Mouse (Mus musculus) olfactory bulb, adult 2 months (tissue): ENCODE data around the gene Asic5. TPM values are rescaled to one million over a fixed set of nuclear protein-coding genes. Genes with fewer than 3 reads are reported as not detected.

Experiments
- H3K27ac ChIP-seq: fragments of 200-500 bp; 2 replicates; pipeline ENCODE4 v1.5.1; 2012; ENCODE audit warnings: low read depth, low read length; ENCODE audit not compliant: insufficient read depth
- H3K4me1 ChIP-seq: fragments of 200-500 bp; 2 replicates; pipeline ENCODE4 v1.6.1; 2012; ENCODE audit warnings: low read length; ENCODE audit not compliant: control insufficient read depth, insufficient read depth
- H3K4me3 ChIP-seq: fragments of 200-500 bp; 2 replicates; pipeline ENCODE4 v1.5.1; 2012; ENCODE audit warnings: mild to moderate bottlenecking, low read depth, low read length, moderate library complexity; ENCODE audit not compliant: insufficient read depth
- CTCF ChIP-seq: fragments of 200-500 bp; IDR thresholded peaks from 2 replicates; pipeline ENCODE4 v1.5.1; 2012; ENCODE audit warnings: low read depth, mild to moderate bottlenecking, low read length, moderate library complexity; ENCODE audit not compliant: insufficient read depth
- POLR2A ChIP-seq: fragments of 200-500 bp; IDR thresholded peaks from 2 replicates; pipeline ENCODE4 v1.6.1; 2012; ENCODE audit warnings: mild to moderate bottlenecking, low read depth, low read length, moderate library complexity; ENCODE audit not compliant: insufficient read depth
- WGBS: fragments of 180-500 bp; shearing (Covaris S2); methylation state at CpG from one replicate; pipeline ENCODE4 v1.1.7; 2018; 5-methylcytosine and 5-hydroxymethylcytosine counted together
- polyA plus RNA-seq: library from polyadenylated mRNA; stranded (reverse); fragments of >200 nt; gene quantifications from 2 replicates; pipeline ENCODE4 v1.2.4, GENCODE M21; 2012; ENCODE audit warnings: low replicate concordance; ENCODE audit not compliant: missing spikeins, insufficient read depth, insufficient read length

The Asic5 gene
- polyA plus RNA-seq, 1 experiment: not detected

DNA sequence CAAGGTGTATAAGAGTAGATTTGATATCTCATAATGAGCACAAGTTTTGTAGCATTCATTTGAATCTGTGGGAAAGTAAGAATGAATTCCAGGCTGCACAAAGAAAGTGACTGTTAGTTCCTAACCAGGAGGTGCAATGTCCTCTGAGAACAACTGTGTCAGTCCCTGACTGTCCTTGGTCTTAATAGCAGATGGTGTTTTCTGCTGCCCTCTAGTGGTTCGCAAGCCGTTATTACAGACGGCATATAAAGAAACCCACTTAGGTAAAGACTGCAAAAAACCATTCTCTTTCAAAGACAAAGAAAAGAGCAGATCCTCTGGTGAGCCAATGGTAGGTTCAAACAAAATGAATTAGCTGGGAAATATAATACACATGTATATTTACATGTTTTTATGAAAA is 47.1 kb downstream of the Asic5 start:
- TF ChIP-seq POLR2A (no peak), CTCF (no peak)
- 2% methylated on average over 3 of the region's 3 CpGs for WGBS

DNA sequence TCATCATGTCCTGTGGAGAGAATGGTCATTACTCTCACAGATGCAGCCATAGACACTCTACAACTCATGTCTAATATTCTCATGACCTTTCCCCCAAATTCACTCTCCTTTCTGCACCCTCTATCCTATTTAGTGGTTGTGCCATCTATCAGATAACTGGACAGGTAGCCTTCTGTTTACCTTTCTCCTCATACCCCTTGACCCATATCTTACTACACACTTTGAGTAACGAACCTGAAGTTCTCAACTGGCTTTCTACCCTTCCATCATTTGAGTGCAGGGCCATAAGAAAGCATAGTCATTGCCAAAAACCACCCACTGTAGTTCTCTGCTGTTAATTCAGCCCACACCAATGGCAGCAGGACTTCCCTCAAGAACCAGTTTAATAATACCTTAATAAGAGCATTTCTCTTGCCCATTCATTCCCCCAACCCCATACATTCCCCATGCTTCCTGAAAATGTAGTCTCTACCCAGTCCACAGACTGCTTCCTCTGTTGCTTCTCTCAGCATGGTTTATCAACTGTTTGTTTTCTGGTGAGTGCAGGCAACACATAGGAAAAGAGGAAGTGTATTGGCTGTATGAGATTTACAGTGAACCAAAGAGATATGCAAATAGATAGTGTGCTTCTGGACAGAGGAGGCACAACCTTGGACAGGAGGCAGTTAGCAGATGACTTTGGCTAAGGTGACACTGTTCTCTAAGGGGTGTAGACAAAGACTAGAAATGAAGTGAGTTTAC is 48.1 kb downstream of the Asic5 start:
- 69% methylated on average over 1 of the region's 1 CpGs for WGBS

More for the DNA sequence above, 47.1 kb downstream of the Asic5 start:
- Histone ChIP-seq H3K4me1 (no peaks in the 10 kb centered on the region), H3K4me3 (no peak overlapping the region), H3K27ac (no peak overlapping the region)

DNA sequence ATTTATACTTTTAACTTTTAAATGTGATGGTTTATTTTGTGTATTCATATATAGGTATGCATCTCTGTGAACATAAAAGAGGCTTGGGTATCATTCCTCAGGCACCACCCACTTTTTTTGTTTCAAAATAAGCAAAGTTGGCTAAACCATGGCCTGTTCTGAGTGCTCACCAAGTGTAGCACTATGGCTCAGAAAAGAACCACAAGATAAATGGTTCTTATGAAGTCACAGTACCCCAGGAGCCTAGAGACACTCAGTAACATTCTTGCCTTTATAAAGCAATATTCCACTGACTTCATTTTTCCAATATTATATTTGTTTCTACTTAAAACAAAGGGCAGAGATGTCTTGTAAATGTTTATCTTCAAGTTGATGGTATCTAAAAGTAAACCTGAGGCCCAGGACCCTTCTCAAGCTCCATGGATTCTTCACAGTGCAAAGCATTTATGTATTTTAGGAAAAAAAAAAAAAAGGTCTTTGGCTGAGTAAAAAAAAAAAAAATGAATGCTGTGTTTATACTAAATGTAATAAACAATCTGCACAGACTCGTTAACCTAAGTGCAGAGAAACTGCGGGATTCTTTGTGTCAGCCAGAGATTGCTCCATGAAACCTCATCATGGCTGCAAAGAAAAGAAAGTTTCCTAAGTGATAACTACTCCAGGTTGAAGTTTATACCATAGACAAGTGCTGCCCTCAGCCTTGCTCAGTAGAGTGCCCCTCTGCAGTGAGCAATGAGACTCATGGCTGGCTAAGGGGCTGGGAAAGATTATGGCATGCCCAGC is 54.4 kb downstream of the Asic5 start:
- TF ChIP-seq CTCF (no peak), POLR2A (no peak)
- Histone ChIP-seq H3K27ac (no peak overlapping the region), H3K4me1 (no peaks in the 10 kb centered on the region), H3K4me3 (no peak overlapping the region)
- 82% methylated on average over 2 of the region's 2 CpGs for WGBS

More for the DNA sequence above, 48.1 kb downstream of the Asic5 start:
- TF ChIP-seq POLR2A (no peak), CTCF (no peak)
- Histone ChIP-seq H3K4me3 (no peak overlapping the region), H3K27ac (no peak overlapping the region), H3K4me1 (no peaks in the 10 kb centered on the region)

DNA sequence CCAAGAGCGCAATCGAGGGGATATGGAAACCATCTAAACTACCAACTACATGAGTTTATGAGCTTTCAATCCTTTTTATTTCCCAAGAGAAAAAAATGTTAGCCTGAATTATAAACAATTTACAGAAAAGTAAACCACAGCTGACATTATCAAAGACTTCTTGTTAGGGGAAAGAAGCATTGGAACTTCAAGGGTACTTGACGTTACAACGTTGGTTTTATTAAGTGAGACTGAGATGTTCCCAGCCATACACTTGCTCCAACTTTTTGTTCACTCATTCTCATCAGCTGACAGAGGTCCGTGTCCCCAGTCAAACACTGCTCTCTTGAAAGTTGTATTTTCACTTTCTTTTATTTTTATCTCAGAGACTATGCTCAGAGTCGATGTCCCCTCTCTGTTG is 61.6 kb downstream of the Asic5 start:
- no peak for TF ChIP-seq CTCF
- no peak for TF ChIP-seq POLR2A
- WGBS: 82% methylated on average over 6 of the region's 6 CpGs
- H3K4me3 ChIP-seq: no peak overlapping the region
- H3K4me1 ChIP-seq: no peaks in the 10 kb centered on the region
- no peak overlapping the region for H3K27ac ChIP-seq

GRCm38 (mm10) chr3:82044902-82045301 is 62.8 kb downstream of the Asic5 start:
- Histone ChIP-seq H3K4me1 (no peaks in the 10 kb centered on the region), H3K27ac (no peak overlapping the region), H3K4me3 (no peak overlapping the region)
- TF ChIP-seq POLR2A: no peak
- no peak for TF ChIP-seq CTCF
- 80% methylated on average over 5 of the region's 5 CpGs for WGBS

GRCm38 (mm10) chr3:82046087-82046486 is 64.0 kb downstream of the Asic5 start:
- no peaks in the 10 kb centered on the region for H3K4me1 ChIP-seq
- WGBS: 86% methylated on average over 8 of the region's 8 CpGs
- no peak for TF ChIP-seq CTCF
- no peak for TF ChIP-seq POLR2A
- H3K27ac ChIP-seq: no peak overlapping the region
- no peak overlapping the region for H3K4me3 ChIP-seq

- Histone ChIP-seq H3K4me3 (no peak overlapping the region), H3K27ac (no peak overlapping the region), H3K4me1 (no peaks in the 10 kb centered on the region)
- TF ChIP-seq CTCF: no peak
- TF ChIP-seq POLR2A: no peak
- WGBS: 25% methylated on average over 8 of the region's 8 CpGs
These were observed 65.1 kb downstream of the Asic5 start for GRCm38 (mm10) chr3:82047100-82047753.

- TF ChIP-seq CTCF (no peak), POLR2A (no peak)
- Histone ChIP-seq H3K4me3 (no peak overlapping the region), H3K4me1 (no peaks in the 10 kb centered on the region)
These were observed 66.0 kb downstream of the Asic5 start for GRCm38 (mm10) chr3:82048078-82048477.

DNA sequence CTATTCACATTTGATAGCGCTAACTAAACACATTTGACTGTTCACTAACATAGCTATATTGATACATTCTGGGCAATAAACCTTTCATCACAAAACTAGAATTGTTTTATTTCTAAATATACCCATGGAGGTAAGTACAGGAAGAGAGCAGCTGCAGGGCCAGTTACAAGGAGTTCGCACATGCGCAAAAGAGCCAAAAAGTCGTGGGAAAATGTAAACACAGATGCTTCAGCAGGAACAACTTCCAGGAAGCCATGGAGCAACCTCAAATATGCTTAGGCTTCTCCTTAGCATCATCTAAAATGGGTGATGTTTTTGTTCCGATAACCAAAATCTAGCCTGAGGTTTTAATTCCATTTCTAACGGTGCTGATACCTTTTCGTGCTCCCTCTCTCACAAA is 66.6 kb downstream of the Asic5 start:
- 56% methylated on average over 7 of the region's 7 CpGs for WGBS

More at GRCm38 (mm10) chr3:82048078-82048477, 66.0 kb downstream of the Asic5 start:
- WGBS: 65% methylated on average over 4 of the region's 4 CpGs
- no peak overlapping the region for H3K27ac ChIP-seq

More for the DNA sequence above, 66.6 kb downstream of the Asic5 start:
- no peak for TF ChIP-seq POLR2A
- TF ChIP-seq CTCF: no peak
- no peak overlapping the region for H3K4me3 ChIP-seq
- H3K4me1 ChIP-seq: no peaks in the 10 kb centered on the region
- H3K27ac ChIP-seq: no peak overlapping the region; the same call in 1 of the 2 replicates
